29 mouse cellular contexts compared by ENCODE assay signal in the genomic region with DNA sequence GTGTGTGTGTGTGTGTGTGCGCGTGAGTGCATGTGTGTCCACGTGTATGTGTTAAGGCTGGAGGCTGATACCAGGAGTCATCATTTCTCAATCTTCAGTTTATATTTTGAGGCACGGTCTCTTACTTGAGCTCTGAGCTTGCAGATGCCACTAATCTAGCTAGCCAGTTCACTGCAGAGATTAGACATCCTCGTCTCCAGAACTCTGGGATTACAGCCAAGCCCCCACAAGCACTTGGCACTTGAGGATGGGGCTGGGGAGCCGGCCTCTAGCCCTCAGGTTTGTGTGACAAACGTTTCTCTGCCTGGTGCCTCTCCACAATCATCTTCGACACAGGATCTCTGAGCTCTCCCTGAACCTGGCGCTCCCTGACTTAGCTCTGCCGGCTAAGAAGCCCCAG. TPM values are rescaled to one million over a fixed set of nuclear protein-coding genes. Genes with fewer than 3 reads are reported as not detected.
DNase-seq lines count a peak whose midpoint lies in the region; ATAC-seq and TF ChIP-seq lines count a peak whose summit lies in the region.
"Had no signal": no experiment of that assay in that cellular context is flagged by ENCODE, and none has a peak within 500 bp of the region (broad histone marks: within the 10 kb centered on the region; RNA-seq: fewer than 3 reads in every experiment).

No protein-coding gene starts in this region.

- TF ChIP-seq EP300 in MEL (IDR thresholded peaks at IDR 0.05; ENCODE audit: low read depth in 1 of 2, low read length in 2 of 2), result peak in 1 of 2 experiments; percentile 31; a peak in 2 of 4 replicates

- H3K4me2 ChIP-seq in hindbrain, embryonic 16.5 days (ENCODE audit: low read length), result no peak overlapping the region
- H3K4me2 ChIP-seq: embryonic facial prominence, embryonic 12.5 days; forebrain, embryonic 13.5 days; forebrain, embryonic 15.5 days had no signal

- H3K4me1 ChIP-seq in MEL (ENCODE audit: control insufficient read depth in 1 of 2, insufficient read depth in 2 of 2, low read length in 2 of 2), result peaks cover 4 to 16% of the 10 kb centered on the region in 2 experiments
- H3K4me1 ChIP-seq in hindbrain, embryonic 16.5 days (ENCODE audit: control insufficient read depth, insufficient read depth, low read depth, low read length), result no peaks in the 10 kb centered on the region
- H3K4me1 ChIP-seq: forebrain, embryonic 13.5 days; forebrain, embryonic 15.5 days had no signal

- no peaks in the 10 kb centered on the region for H3K79me2 ChIP-seq in MEL (ENCODE audit: control insufficient read depth, insufficient read depth, low read length, poor library complexity)

- no peaks in the 10 kb centered on the region for H3K36me3 ChIP-seq in MEL (ENCODE audit: control insufficient read depth in 1 of 2, insufficient read depth in 2 of 2, low read length in 2 of 2)
- no peaks in the 10 kb centered on the region for H3K36me3 ChIP-seq in hindbrain, embryonic 16.5 days (ENCODE audit: control insufficient read depth, insufficient read depth, low read length)
- H3K36me3 ChIP-seq: embryonic facial prominence, embryonic 10.5 days; embryonic facial prominence, embryonic 12.5 days; forebrain, embryonic 15.5 days; G1E had no signal

- WGBS in hindbrain, embryonic 16.5 days, result 77% methylated on average over 10 of the region's 10 CpGs

- H3K27ac ChIP-seq in MEL (ENCODE audit: control insufficient read depth, low read depth, low read length), result no peak overlapping the region
- no peak overlapping the region for H3K27ac ChIP-seq in hindbrain, embryonic 16.5 days (ENCODE audit: low read depth, low read length)
- H3K27ac ChIP-seq: forebrain, embryonic 13.5 days; forebrain, embryonic 15.5 days had no signal

- H3K27me3 ChIP-seq in MEL (ENCODE audit: control insufficient read depth in 1 of 2, insufficient read depth in 2 of 2, low read length in 2 of 2), result no peaks in the 10 kb centered on the region
- no peaks in the 10 kb centered on the region for H3K27me3 ChIP-seq in hindbrain, embryonic 16.5 days (replicated peaks; ENCODE audit: control insufficient read depth, insufficient read depth, low read length)
- H3K27me3 ChIP-seq: CH12.LX; embryonic facial prominence, embryonic 12.5 days; forebrain, embryonic 13.5 days; forebrain, embryonic 15.5 days had no signal

- no peaks in the 10 kb centered on the region for H3K9me3 ChIP-seq in MEL (replicated peaks; ENCODE audit: insufficient read depth, low read length)
- no peaks in the 10 kb centered on the region for H3K9me3 ChIP-seq in hindbrain, embryonic 16.5 days (ENCODE audit: control insufficient read depth, low read length)
- H3K9me3 ChIP-seq: embryonic facial prominence, embryonic 12.5 days; forebrain, embryonic 15.5 days had no signal

- no peak overlapping the region for H3K9ac ChIP-seq in MEL (ENCODE audit: control insufficient read depth, low read depth, low read length, poor library complexity, severe bottlenecking)
- no peak overlapping the region for H3K9ac ChIP-seq in hindbrain, embryonic 16.5 days (ENCODE audit: low read depth, low read length)
- H3K9ac ChIP-seq: embryonic facial prominence, embryonic 12.5 days; forebrain, embryonic 13.5 days; forebrain, embryonic 15.5 days; forebrain, postnatal 0 days had no signal

- no peak overlapping the region for H3K4me3 ChIP-seq in MEL (ENCODE audit: control insufficient read depth in 1 of 2, insufficient read depth in 1 of 2, low read depth in 2 of 2, low read length in 2 of 2)
- H3K4me3 ChIP-seq in hindbrain, embryonic 16.5 days (ENCODE audit: low read length), result no peak overlapping the region
- H3K4me3 ChIP-seq: embryonic facial prominence, embryonic 10.5 days; embryonic facial prominence, embryonic 12.5 days; forebrain, embryonic 13.5 days; forebrain, embryonic 15.5 days had no signal

- ATAC-seq in megakaryocyte-erythroid progenitor cell, adult 5-6 weeks (replicated peaks; ENCODE audit: low FRiP score, low TSS enrichment, poor library complexity, severe bottlenecking), result 0 out of 2 replicates have a peak, but pooled peaks have one; percentile 27
- no peak for ATAC-seq in hindbrain, embryonic 16.5 days
- ATAC-seq: CD4-positive, CD25-positive, alpha-beta regulatory T cell, adult 4 months; forebrain, embryonic 13.5 days; forebrain, embryonic 15.5 days; forebrain, postnatal 0 days had no signal

- TF ChIP-seq POLR2A in MEL (IDR thresholded peaks at IDR 0.05; ENCODE audit: control insufficient read depth in 1 of 2, insufficient read depth in 1 of 2, low read depth in 1 of 2, low read length in 2 of 2, poor library complexity in 1 of 2), result no peak

- intact Hi-C loops in left cerebral cortex, postnatal 4 days (cut with DNase I), result no loop called here

- DNase-seq in cerebellum, postnatal 10 days, result peak; percentile 86 to 89
- no peak for DNase-seq in cerebellum, postnatal 4 days (ENCODE audit: low spot score in 2 of 2)
- DNase-seq in left cerebral cortex, postnatal 4 days, result peak; percentile 53
- DNase-seq in left cerebral cortex, adult 8-10 months (ENCODE audit: low spot score in 2 of 2), result no peak
- DNase-seq in MEL (ENCODE audit: low read depth, low spot score), result peak; percentile 45
- DNase-seq in urinary bladder, adult 18-20 months (ENCODE audit: low spot score in 2 of 2), result no peak
- DNase-seq: adrenal gland, adult 2 months; adrenal gland, postnatal 10 days; adrenal gland, postnatal 25 days; B cell, adult 2 months; cerebellum, adult 11 months; cerebellum, adult 18-20 months; cerebellum, adult 8-10 months; cerebellum, adult 9-11 months; cerebellum, postnatal 36 days; forebrain, postnatal 0 days had no signal

- TF ChIP-seq CTCF in MEL (IDR thresholded peaks at IDR 0.05 in 2 of 3, conservative IDR thresholded peaks at IDR 0.05 in 1 of 3; ENCODE audit: control insufficient read depth in 1 of 3, insufficient read depth in 1 of 3, low read depth in 2 of 3, low read length in 3 of 3, poor library complexity in 1 of 3, severe bottlenecking in 1 of 3), result no peak

- TF ChIP-seq RAD21 in MEL (IDR thresholded peaks at IDR 0.05; ENCODE audit: low read depth, low read length), result no peak

TF ChIP-seq in MEL, 35 proteins besides CTCF, POLR2A, EP300 and RAD21:
- TF ChIP-seq ETS1 (IDR thresholded peaks at IDR 0.05; ENCODE audit: low read depth, low read length) (0 out of 2 replicates have a peak, but pooled peaks have one; percentile 24), GATA1 (IDR thresholded peaks at IDR 0.05; ENCODE audit: low read depth, low read length) (0 out of 2 replicates have a peak, but pooled peaks have one; percentile 20), BHLHE40 (IDR thresholded peaks at IDR 0.05; ENCODE audit: borderline replicate concordance, low read depth, low read length) (no peak), MAZ (IDR thresholded peaks at IDR 0.05; ENCODE audit: low read depth, low read length) (no peak), RCOR1 (IDR thresholded peaks at IDR 0.05; ENCODE audit: low read depth, low read length) (peak; percentile 69)

RNA-seq across cellular contexts. Expression of a gene that starts 18.8 kb away (rescaled TPM):
- total RNA-seq in left cerebral cortex, postnatal 4 days (2021), result under 1 TPM; 0.60 TPM
- total RNA-seq in left cerebral cortex, adult 8-10 months (2022), result 1 to 10 TPM; 1.1 to 2.7 (median 1.9) TPM
- total RNA-seq in MEL (2012; rRNA removed), result 0.04 and 0.13 TPM in 2 replicates
- polyA plus RNA-seq in MEL (2012; ENCODE audit: insufficient read depth in 1 of 2, insufficient read length in 2 of 2, low read depth in 1 of 2, low replicate concordance in 2 of 2, missing spikeins in 1 of 2), result under 1 TPM in 1 of 2 experiments, not detected in 1; 0.11 TPM
- total RNA-seq in megakaryocyte-erythroid progenitor cell, adult 5-6 weeks (2014; fragmentation: Nextera tagmentation), result 0.72 TPM in 1 of 2 replicates, not detected in the other
- 0.94 TPM in 1 of 2 replicates, not detected in the other for total RNA-seq in megakaryocyte-erythroid progenitor cell, adult 5-6 weeks (2017)
- polyA plus RNA-seq in hindbrain, embryonic 16.5 days (2015; fragmentation: Nextera tagmentation; extraction: Ambion mirVana), result 0.14 TPM in 1 of 2 replicates, not detected in the other
- polyA plus RNA-seq: forebrain, embryonic 11.5 days had no signal

RNA-seq across cellular contexts. Expression of a gene that starts 25.1 kb away (rescaled TPM):
- 1 to 10 TPM; 4.1 to 5.6 TPM for total RNA-seq in left cerebral cortex, postnatal 4 days (2021)
- 1 to 10 TPM; 5.4 to 8.9 (median 7.4) TPM for total RNA-seq in left cerebral cortex, adult 8-10 months (2022)
- 19.7 and 21.8 TPM in 2 replicates for total RNA-seq in MEL (2012; rRNA removed)
- polyA plus RNA-seq in MEL (2012; ENCODE audit: insufficient read depth in 1 of 2, insufficient read length in 2 of 2, low read depth in 1 of 2, low replicate concordance in 2 of 2, missing spikeins in 1 of 2), result 10 to 100 TPM; 22.8 to 75.8 TPM
- total RNA-seq in megakaryocyte-erythroid progenitor cell, adult 5-6 weeks (2014; fragmentation: Nextera tagmentation), result 23.7 and 28.2 TPM in 2 replicates
- 20.8 and 29.0 TPM in 2 replicates for total RNA-seq in megakaryocyte-erythroid progenitor cell, adult 5-6 weeks (2017)
- polyA plus RNA-seq in hindbrain, embryonic 16.5 days (2015; fragmentation: Nextera tagmentation; extraction: Ambion mirVana), result 1.8 and 2.3 TPM in 2 replicates

RNA-seq across cellular contexts. Expression of a gene that starts 44.9 kb away (rescaled TPM):
- total RNA-seq in left cerebral cortex, postnatal 4 days (2021), result 100 to 1,000 TPM; 193 to 208 TPM
- total RNA-seq in left cerebral cortex, adult 8-10 months (2022), result 100 to 1,000 TPM; 318 to 379 (median 354) TPM
- total RNA-seq in MEL (2012; rRNA removed), result 137 and 154 TPM in 2 replicates
- 100 to 1,000 TPM; 211 to 218 TPM for polyA plus RNA-seq in MEL (2012; ENCODE audit: insufficient read depth in 1 of 2, insufficient read length in 2 of 2, low read depth in 1 of 2, low replicate concordance in 2 of 2, missing spikeins in 1 of 2)
- 52.2 and 78.7 TPM in 2 replicates for total RNA-seq in megakaryocyte-erythroid progenitor cell, adult 5-6 weeks (2014; fragmentation: Nextera tagmentation)
- 46.5 and 50.2 TPM in 2 replicates for total RNA-seq in megakaryocyte-erythroid progenitor cell, adult 5-6 weeks (2017)
- 242 and 260 TPM in 2 replicates for polyA plus RNA-seq in hindbrain, embryonic 16.5 days (2015; fragmentation: Nextera tagmentation; extraction: Ambion mirVana)

RNA-seq across cellular contexts. Expression of a gene that starts 58.3 kb away (rescaled TPM):
- total RNA-seq in left cerebral cortex, postnatal 4 days (2021), result not detected
- not detected for total RNA-seq in left cerebral cortex, adult 8-10 months (2022)
- not detected in 2 replicates for total RNA-seq in MEL (2012; rRNA removed)
- not detected for polyA plus RNA-seq in MEL (2012; ENCODE audit: insufficient read depth in 1 of 2, insufficient read length in 2 of 2, low read depth in 1 of 2, low replicate concordance in 2 of 2, missing spikeins in 1 of 2)
- not detected in 2 replicates for total RNA-seq in megakaryocyte-erythroid progenitor cell, adult 5-6 weeks (2014; fragmentation: Nextera tagmentation)
- total RNA-seq in megakaryocyte-erythroid progenitor cell, adult 5-6 weeks (2017), result not detected in 2 replicates
- not detected in 2 replicates for polyA plus RNA-seq in hindbrain, embryonic 16.5 days (2015; fragmentation: Nextera tagmentation; extraction: Ambion mirVana)
- total RNA-seq: adrenal gland, adult 2 months; adrenal gland, postnatal 10 days; adrenal gland, postnatal 25 days; adrenal gland, postnatal 4 days; CH12.LX; forebrain, postnatal 0 days; G1E had no signal
- polyA plus RNA-seq: adrenal gland, adult 2 months; CD4-positive, CD25-positive, alpha-beta regulatory T cell, adult 4 months; cortical plate, adult 2 months; embryonic facial prominence, embryonic 10.5 days; embryonic facial prominence, embryonic 12.5 days; embryonic facial prominence, embryonic 14.5 days; forebrain, embryonic 11.5 days; forebrain, embryonic 13.5 days; forebrain, embryonic 15.5 days; forebrain, postnatal 0 days; G1E had no signal

Comparison
In these comparisons a context has a peak if more than half of its experiments do, and no peak if none do; other contexts are left out.
1. DNase-seq: peak in cerebellum, postnatal 10 days (2 of 2), left cerebral cortex, postnatal 4 days (single experiment) and MEL (single experiment); none in cerebellum, postnatal 4 days (0 of 2), left cerebral cortex, adult 8-10 months (0 of 2) and urinary bladder, adult 18-20 months (0 of 2).